Mouse (Mus musculus) CH12.LX (cell line): ENCODE data around the gene Xpnpep2.

Experiments used
- BHLHE40 ChIP-seq: IDR thresholded peaks from 2 replicates; pipeline ENCODE4 v1.6.1; 2011; ENCODE audit warnings: mild to moderate bottlenecking, low read depth, low read length, improper control_type of control experiment
- CHD2 ChIP-seq: IDR thresholded peaks from 2 replicates; pipeline ENCODE4 v1.6.1; 2011; ENCODE audit warnings: low read length, improper control_type of control experiment
- CTCF ChIP-seq, 2 experiments: IDR thresholded peaks in 1 of 2; conservative IDR thresholded peaks in 1 of 2; 2 replicates each; pipeline ENCODE4 v1.5.1; 2011 to 2012; ENCODE audit warnings: low read depth in 2 of 2, low read length in 2 of 2, improper control_type of control experiment in 1 of 2, inconsistent platforms in 1 of 2, mild to moderate bottlenecking in 1 of 2, moderate library complexity in 1 of 2
- JUND ChIP-seq: conservative IDR thresholded peaks from 2 replicates; pipeline ENCODE4 v1.6.1; 2011; ENCODE audit warnings: low read depth, low read length, improper control_type of control experiment
- MAFK ChIP-seq: IDR thresholded peaks from 2 replicates; pipeline ENCODE4 v1.6.1; 2011; ENCODE audit warnings: low read length, improper control_type of control experiment; ENCODE audit not compliant: insufficient replicate concordance
- POLR2A ChIP-seq: IDR thresholded peaks from 2 replicates; pipeline ENCODE4 v1.6.1; 2011; ENCODE audit warnings: low read depth, mild to moderate bottlenecking, improper control_type of control experiment, low read length
- RCOR1 ChIP-seq: conservative IDR thresholded peaks from 2 replicates; pipeline ENCODE4 v1.6.1; 2012; ENCODE audit warnings: low read depth, mild to moderate bottlenecking, inconsistent platforms, low read length, improper control_type of control experiment
- USF2 ChIP-seq: conservative IDR thresholded peaks from 2 replicates; pipeline ENCODE4 v1.6.1; 2011; ENCODE audit warnings: low read depth, low read length, improper control_type of control experiment

DNA sequence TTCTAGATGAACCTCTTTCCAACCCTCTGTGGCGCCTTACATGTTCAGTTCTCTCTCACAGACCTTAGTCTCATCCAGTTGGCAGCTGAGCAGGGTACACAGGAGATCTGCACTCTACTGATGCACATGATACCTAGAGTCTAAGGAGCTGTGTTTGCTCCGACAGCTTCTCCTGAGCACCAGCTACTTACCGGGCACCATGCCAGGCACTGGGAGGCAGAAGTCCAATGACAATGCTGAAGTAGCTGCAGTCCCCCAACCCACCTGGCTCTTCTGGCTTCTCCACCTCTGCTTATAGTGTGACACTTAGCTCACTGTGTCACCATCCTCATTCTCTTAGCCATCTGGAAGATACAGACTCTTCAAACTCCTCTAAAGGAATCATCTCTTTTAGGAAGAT lies 33.8 kb upstream of the Xpnpep2 start:
- TF ChIP-seq CHD2 (no peak), USF2 (no peak), CTCF (conservative IDR thresholded peaks at IDR 0.05 in 1 of 2, IDR thresholded peaks at IDR 0.05 in 1 of 2; ENCODE audit: low read depth in 2 of 2, low read length in 2 of 2) (no peak), POLR2A (no peak), BHLHE40 (no peak), JUND (no peak), RCOR1 (no peak), MAFK (no peak)
